Mouse (Mus musculus): Measurements from ENCODE around the gene Taok3.

GRCm38 (mm10) chr5:117282360-117282759 is 162.4 kb downstream of the Taok3 start:
- TF ChIP-seq TAL1 (IDR thresholded peaks at IDR 0.05; ENCODE audit: low read length): no peak
- TF ChIP-seq GATA1 (IDR thresholded peaks at IDR 0.05; ENCODE audit: low read length): no peak
